Mouse (Mus musculus) olfactory bulb, adult 2 months (tissue): ENCODE data around the gene Gm21974.

Source experiments
- CTCF ChIP-seq: fragments of 200-500 bp; IDR thresholded peaks from 2 replicates; pipeline ENCODE4 v1.5.1; 2012; ENCODE audit warnings: low read depth, mild to moderate bottlenecking, low read length, moderate library complexity; ENCODE audit not compliant: insufficient read depth
- POLR2A ChIP-seq: fragments of 200-500 bp; IDR thresholded peaks from 2 replicates; pipeline ENCODE4 v1.6.1; 2012; ENCODE audit warnings: mild to moderate bottlenecking, low read depth, low read length, moderate library complexity; ENCODE audit not compliant: insufficient read depth

DNA sequence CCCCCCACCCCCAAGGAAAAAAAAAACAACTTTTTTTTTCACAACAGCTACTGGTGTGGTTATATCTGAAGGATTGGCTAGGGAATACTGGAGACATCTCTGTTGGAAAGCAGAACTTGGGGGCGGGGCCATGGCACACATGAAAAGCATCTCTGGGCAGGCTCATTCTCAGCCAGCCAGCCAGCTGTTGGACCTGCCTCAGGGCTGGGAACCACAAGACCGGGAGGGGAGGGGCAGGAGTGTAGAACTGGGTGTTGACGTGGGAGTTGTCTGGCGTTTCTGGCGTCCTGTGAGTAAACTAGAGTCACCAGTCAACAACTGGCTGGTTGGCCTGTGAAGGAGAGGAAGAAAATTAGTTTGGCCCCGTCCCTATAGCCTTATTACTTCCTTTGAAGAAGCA, 9.3 kb downstream of the Gm21974 start:
- no peak for TF ChIP-seq POLR2A
- no peak for TF ChIP-seq CTCF
